Mouse (Mus musculus) midbrain, postnatal 0 days (tissue): ENCODE measurements around the gene Fmnl3. TPM values are rescaled to one million over a fixed set of nuclear protein-coding genes. Genes with fewer than 3 reads are reported as not detected.

Experiments used
- ATAC-seq: fragments of 200-750 bp; cut with Nextera tagmentation; 2 replicates; pipeline ENCODE4 v1.8.0; 2017; ENCODE audit warnings: moderate number of reproducible peaks, mild to moderate bottlenecking, moderate TSS enrichment, moderate library complexity; ENCODE audit not compliant: low FRiP score
- DNase-seq: peaks from one replicate; pipeline ENCODE4 v3.0.0-alpha.2; 2015; ENCODE audit warnings: low spot score
- H3K27ac ChIP-seq: fragments of 300-500 bp; sonication (generic); 2 replicates; pipeline ENCODE4 v1.5.1; 2014; ENCODE audit warnings: low read depth, mild to moderate bottlenecking, low read length, mixed read lengths
- H3K27me3 ChIP-seq: fragments of 300-500 bp; sonication (generic); 2 replicates; pipeline ENCODE4 v1.6.1; 2014; ENCODE audit warnings: low read length, control low read depth, mixed read lengths; ENCODE audit not compliant: insufficient read depth
- H3K36me3 ChIP-seq: fragments of 300-500 bp; sonication (generic); 2 replicates; pipeline ENCODE4 v1.6.1; 2014; ENCODE audit warnings: low read length, control low read depth, mixed read lengths; ENCODE audit not compliant: insufficient read depth
- H3K4me1 ChIP-seq: fragments of 300-500 bp; sonication (generic); 2 replicates; pipeline ENCODE4 v1.6.1; 2014; ENCODE audit warnings: mild to moderate bottlenecking, control low read depth, antibody characterized with exemption, low read length, mixed read lengths; ENCODE audit not compliant: insufficient read depth
- H3K4me2 ChIP-seq: fragments of 300-500 bp; sonication (generic); 2 replicates; pipeline ENCODE4 v1.6.1; 2014; ENCODE audit warnings: low read depth, mild to moderate bottlenecking, low read length, mixed read lengths; ENCODE audit not compliant: poor library complexity, severe bottlenecking
- H3K4me3 ChIP-seq: fragments of 300-500 bp; sonication (generic); 2 replicates; pipeline ENCODE4 v1.5.1; 2014; ENCODE audit warnings: low read depth, mild to moderate bottlenecking, low read length, moderate library complexity
- H3K9ac ChIP-seq: fragments of 300-500 bp; sonication (generic); replicated peaks from 2 replicates; pipeline ENCODE4 v1.6.1; 2014; ENCODE audit warnings: mild to moderate bottlenecking, low read length, moderate library complexity, mixed read lengths; ENCODE audit not compliant: poor library complexity, severe bottlenecking
- H3K9me3 ChIP-seq: fragments of 300-500 bp; sonication (generic); 2 replicates; pipeline ENCODE4 v1.6.1; 2016; ENCODE audit warnings: low read length, control low read depth
- CTCF ChIP-seq: IDR thresholded peaks from 2 replicates; pipeline ENCODE4 v1.5.1; 2016; ENCODE audit warnings: antibody characterized with exemption, mild to moderate bottlenecking
- WGBS: fragments of 180-500 bp; shearing (Covaris S2); extraction: QIAGEN DNeasy Blood & Tissue Kit; methylation state at CpG from one replicate; pipeline ENCODE4 v1.1.7; 2014; 5-methylcytosine and 5-hydroxymethylcytosine counted together
- polyA plus RNA-seq: library from polyadenylated mRNA; unstranded; fragments of >200 nt; fragmentation: Nextera tagmentation; extraction: Ambion mirVana; gene quantifications from 2 replicates; pipeline ENCODE4 v1.2.1, GENCODE M21; 2015
- total RNA-seq: library from RNA; depleted of rRNA; stranded (reverse); fragments of >200 nt; gene quantifications from 2 replicates; pipeline ENCODE4 v1.2.3, GENCODE M21; 2014

The Fmnl3 gene
- total and polyA plus RNA-seq, 2 experiments from 2014 or later = 9.8 to 15.5 TPM

- Histone ChIP-seq H3K4me2 (no peak overlapping the region), H3K27ac (no peak overlapping the region), H3K36me3 (peaks cover 53% of the 10 kb centered on the region), H3K4me1 (no peaks in the 10 kb centered on the region), H3K27me3 (no peaks in the 10 kb centered on the region), H3K9me3 (no peaks in the 10 kb centered on the region), H3K4me3 (no peak overlapping the region), H3K9ac (no peak overlapping the region)
- ATAC-seq = no peak
- 96% methylated on average over 9 of the region's 9 CpGs for WGBS
- no peak for DNase-seq
- no peak for TF ChIP-seq CTCF
These were observed 38.6 kb upstream of the Fmnl3 start for GRCm38 (mm10) chr15:99408845-99409244.

- WGBS = 92% methylated on average over 15 of the region's 15 CpGs
- Histone ChIP-seq H3K4me2 (no peak overlapping the region), H3K36me3 (peaks cover 60% of the 10 kb centered on the region), H3K4me3 (no peak overlapping the region), H3K27me3 (no peaks in the 10 kb centered on the region), H3K9me3 (no peaks in the 10 kb centered on the region), H3K9ac (no peak overlapping the region), H3K27ac (no peak overlapping the region), H3K4me1 (no peaks in the 10 kb centered on the region)
- no peak for TF ChIP-seq CTCF
- DNase-seq (no peak), ATAC-seq (no peak)
These were observed 36.8 kb upstream of the Fmnl3 start for GRCm38 (mm10) chr15:99406986-99407570.

- no peak overlapping the region for H3K27ac ChIP-seq
- no peak overlapping the region for H3K4me3 ChIP-seq
- DNase-seq (peak; percentile 48), ATAC-seq (no peak)
- WGBS = 73% methylated on average over 9 of the region's 9 CpGs
- H3K9ac ChIP-seq = no peak overlapping the region
- peaks cover 57% of the 10 kb centered on the region for H3K36me3 ChIP-seq
- H3K9me3 ChIP-seq = no peaks in the 10 kb centered on the region
- H3K4me1 ChIP-seq = no peaks in the 10 kb centered on the region
- H3K27me3 ChIP-seq = no peaks in the 10 kb centered on the region
- no peak for TF ChIP-seq CTCF
- no peak overlapping the region for H3K4me2 ChIP-seq
These were observed 34.9 kb upstream of the Fmnl3 start for GRCm38 (mm10) chr15:99405150-99405549.

GRCm38 (mm10) chr15:99403159-99403889 is 33.0 kb upstream of the Fmnl3 start:
- Histone ChIP-seq H3K4me2 (no peak overlapping the region), H3K27ac (no peak overlapping the region), H3K9ac (no peak overlapping the region), H3K4me1 (no peaks in the 10 kb centered on the region), H3K36me3 (peaks cover 45% of the 10 kb centered on the region), H3K9me3 (no peaks in the 10 kb centered on the region), H3K4me3 (no peak overlapping the region), H3K27me3 (no peaks in the 10 kb centered on the region)
- DNase-seq (no peak), ATAC-seq (no peak)
- WGBS = 95% methylated on average over 12 of the region's 12 CpGs
- no peak for TF ChIP-seq CTCF

DNA sequence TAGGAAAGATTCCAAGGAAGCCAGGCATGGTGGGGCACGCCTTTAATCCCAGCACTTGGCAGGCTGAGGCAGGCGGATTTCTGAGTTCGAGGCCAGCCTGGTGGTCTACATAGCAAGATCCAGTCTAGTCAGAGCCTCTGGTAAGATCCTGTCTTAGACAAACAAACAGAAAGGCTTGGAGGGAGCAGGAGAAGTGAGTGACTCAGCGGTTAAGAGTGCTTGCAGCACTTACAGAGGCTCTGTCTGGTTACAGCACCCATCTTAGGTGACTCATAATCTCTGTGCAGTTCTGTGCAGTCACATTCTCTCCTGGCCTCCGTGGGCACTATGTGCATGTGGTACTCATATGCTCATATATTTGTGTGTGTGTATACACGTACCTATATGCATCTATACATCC is 30.3 kb upstream of the Fmnl3 start:
- H3K27me3 ChIP-seq = no peaks in the 10 kb centered on the region
- TF ChIP-seq CTCF = no peak
- ATAC-seq = no peak
- H3K27ac ChIP-seq = no peak overlapping the region
- no peak for DNase-seq
- peaks cover 20% of the 10 kb centered on the region for H3K36me3 ChIP-seq
- H3K9ac ChIP-seq = no peak overlapping the region
- H3K4me1 ChIP-seq = no peaks in the 10 kb centered on the region
- no peak overlapping the region for H3K4me2 ChIP-seq
- no peak overlapping the region for H3K4me3 ChIP-seq
- no peaks in the 10 kb centered on the region for H3K9me3 ChIP-seq
- 91% methylated on average over 6 of the region's 6 CpGs for WGBS

GRCm38 (mm10) chr15:99399503-99400245 is 29.4 kb upstream of the Fmnl3 start:
- WGBS = 66% methylated on average over 15 of the region's 15 CpGs
- no peak overlapping the region for H3K27ac ChIP-seq
- DNase-seq (no peak), ATAC-seq (no peak)
- peaks cover 9% of the 10 kb centered on the region for H3K4me1 ChIP-seq
- no peak overlapping the region for H3K4me3 ChIP-seq
- TF ChIP-seq CTCF = no peak
- H3K27me3 ChIP-seq = no peaks in the 10 kb centered on the region
- H3K4me2 ChIP-seq = no peak overlapping the region
- no peak overlapping the region for H3K9ac ChIP-seq
- no peaks in the 10 kb centered on the region for H3K9me3 ChIP-seq
- peaks cover 15% of the 10 kb centered on the region for H3K36me3 ChIP-seq
